Mouse (Mus musculus) MEL (cell line): ENCODE results near the gene Esrra. TPM values are rescaled to one million over a fixed set of nuclear protein-coding genes. Genes with fewer than 3 reads are reported as not detected.

Experiments used
- DNase-seq: peaks from one replicate; pipeline ENCODE4 v3.0.0; 2011; ENCODE audit warnings: low read depth, low spot score
- H3K27ac ChIP-seq: 2 replicates; pipeline ENCODE4 v1.5.1; 2012; ENCODE audit warnings: low read depth, mild to moderate bottlenecking, control low read depth, low read length, moderate library complexity; ENCODE audit not compliant: control insufficient read depth
- H3K27me3 ChIP-seq, 2 experiments: fragments of 150-350 bp in 1 of 2; sonication (generic) in 1 of 2; 2 replicates each; pipeline ENCODE4 v1.6.1; 2012; ENCODE audit warnings: low read length in 2 of 2, mild to moderate bottlenecking in 2 of 2, improper control_type of control experiment in 1 of 2, moderate library complexity in 1 of 2; ENCODE audit not compliant: insufficient read depth in 2 of 2, control insufficient read depth in 1 of 2
- H3K36me3 ChIP-seq, 2 experiments: 2 replicates each; pipeline ENCODE4 v1.6.1; 2012 to 2014; ENCODE audit warnings: low read length in 2 of 2, improper control_type of control experiment in 1 of 2, inconsistent platforms in 1 of 2, mild to moderate bottlenecking in 1 of 2; ENCODE audit not compliant: insufficient read depth in 2 of 2, control insufficient read depth in 1 of 2
- H3K4me1 ChIP-seq, 2 experiments: fragments of 150-350 bp in 1 of 2; sonication (generic) in 1 of 2; 2 replicates each; pipeline ENCODE4 v1.6.1; 2012; ENCODE audit warnings: low read length in 2 of 2, improper control_type of control experiment in 1 of 2, mild to moderate bottlenecking in 1 of 2; ENCODE audit not compliant: insufficient read depth in 2 of 2, control insufficient read depth in 1 of 2
- H3K4me3 ChIP-seq, 2 experiments: fragments of 150-350 bp in 1 of 2; sonication (generic) in 1 of 2; 2 replicates each; pipeline ENCODE4 v1.5.1; 2012; ENCODE audit warnings: low read depth in 2 of 2, low read length in 2 of 2, mild to moderate bottlenecking in 2 of 2, moderate library complexity in 2 of 2, control low read depth in 1 of 2, improper control_type of control experiment in 1 of 2; ENCODE audit not compliant: control insufficient read depth in 1 of 2, insufficient read depth in 1 of 2
- H3K79me2 ChIP-seq: 2 replicates; pipeline ENCODE4 v1.6.1; 2012; ENCODE audit warnings: mild to moderate bottlenecking, low read length, moderate library complexity; ENCODE audit not compliant: control insufficient read depth, poor library complexity, insufficient read depth
- H3K9ac ChIP-seq: 2 replicates; pipeline ENCODE4 v1.6.1; 2012; ENCODE audit warnings: low read depth, mild to moderate bottlenecking, control low read depth, low read length, moderate library complexity; ENCODE audit not compliant: control insufficient read depth, poor library complexity, severe bottlenecking
- H3K9me3 ChIP-seq: fragments of 150-350 bp; sonication (generic); replicated peaks from 2 replicates; pipeline ENCODE4 v1.6.1; 2012; ENCODE audit warnings: mild to moderate bottlenecking, low read length, improper control_type of control experiment, moderate library complexity; ENCODE audit not compliant: insufficient read depth
- BHLHE40 ChIP-seq: IDR thresholded peaks from 2 replicates; pipeline ENCODE4 v1.6.1; 2012; ENCODE audit warnings: low read depth, mild to moderate bottlenecking, inconsistent platforms, low read length, improper control_type of control experiment, borderline replicate concordance
- CHD2 ChIP-seq: IDR thresholded peaks from 2 replicates; pipeline ENCODE4 v1.6.1; 2011; ENCODE audit warnings: low read length, improper control_type of control experiment
- ELF1 ChIP-seq: IDR thresholded peaks from 2 replicates; pipeline ENCODE4 v1.6.1; 2014; ENCODE audit warnings: low read depth, mild to moderate bottlenecking, inconsistent platforms, low read length, improper control_type of control experiment, moderate library complexity
- ETS1 ChIP-seq: IDR thresholded peaks from 2 replicates; pipeline ENCODE4 v1.6.1; 2012; ENCODE audit warnings: low read depth, mild to moderate bottlenecking, inconsistent platforms, low read length, improper control_type of control experiment, moderate library complexity
- GATA1 ChIP-seq: IDR thresholded peaks from 2 replicates; pipeline ENCODE4 v1.6.1; 2011; ENCODE audit warnings: low read depth, low read length, improper control_type of control experiment
- HCFC1 ChIP-seq: IDR thresholded peaks from 2 replicates; pipeline ENCODE4 v1.6.1; 2012; ENCODE audit warnings: low read depth, mild to moderate bottlenecking, inconsistent platforms, low read length, improper control_type of control experiment, moderate library complexity
- KAT2A ChIP-seq: conservative IDR thresholded peaks from 2 replicates; pipeline ENCODE4 v1.6.1; 2012; ENCODE audit warnings: low read depth, low read length, improper control_type of control experiment, inconsistent platforms
- MAFK ChIP-seq: IDR thresholded peaks from 2 replicates; pipeline ENCODE4 v1.6.1; 2011; ENCODE audit warnings: low read depth, mild to moderate bottlenecking, low read length, improper control_type of control experiment, borderline replicate concordance
- MAZ ChIP-seq: IDR thresholded peaks from 2 replicates; pipeline ENCODE4 v1.6.1; 2012; ENCODE audit warnings: low read depth, mild to moderate bottlenecking, inconsistent platforms, low read length, improper control_type of control experiment
- MXI1 ChIP-seq: IDR thresholded peaks from 2 replicates; pipeline ENCODE4 v1.6.1; 2011; ENCODE audit warnings: mild to moderate bottlenecking, low read depth, low read length, improper control_type of control experiment
- MYB ChIP-seq: IDR thresholded peaks from 2 replicates; pipeline ENCODE4 v1.6.1; 2011; ENCODE audit warnings: mild to moderate bottlenecking, low read depth, low read length, improper control_type of control experiment
- MYC ChIP-seq: IDR thresholded peaks from 2 replicates; pipeline ENCODE4 v1.6.1; 2011; ENCODE audit warnings: low read depth, mild to moderate bottlenecking, low read length, improper control_type of control experiment, moderate library complexity
- NELFE ChIP-seq: IDR thresholded peaks from 2 replicates; pipeline ENCODE4 v1.6.1; 2011; ENCODE audit warnings: low read depth, low read length, improper control_type of control experiment
- NRF1 ChIP-seq: IDR thresholded peaks from 2 replicates; pipeline ENCODE4 v1.6.1; 2014; ENCODE audit warnings: low read depth, mild to moderate bottlenecking, inconsistent platforms, low read length, improper control_type of control experiment, moderate library complexity; ENCODE audit not compliant: poor library complexity, insufficient read depth, severe bottlenecking
- POLR2A ChIP-seq, 2 experiments: IDR thresholded peaks; 2 replicates each; pipeline ENCODE4 v1.6.1; 2011 to 2012; ENCODE audit warnings: low read length in 2 of 2, mild to moderate bottlenecking in 2 of 2, control low read depth in 1 of 2, improper control_type of control experiment in 1 of 2, low read depth in 1 of 2, moderate library complexity in 1 of 2; ENCODE audit not compliant: control insufficient read depth in 1 of 2, insufficient read depth in 1 of 2, poor library complexity in 1 of 2
- POLR2AphosphoS2 ChIP-seq: IDR thresholded peaks from 2 replicates; pipeline ENCODE4 v1.6.1; 2011; ENCODE audit warnings: low read length, improper control_type of control experiment
- POLR2AphosphoS5 ChIP-seq: IDR thresholded peaks from 2 replicates; pipeline ENCODE4 v1.6.1; 2012; ENCODE audit warnings: low read depth, borderline replicate concordance, mild to moderate bottlenecking, inconsistent platforms, low read length, moderate library complexity, mixed read lengths
- SIN3A ChIP-seq: IDR thresholded peaks from 2 replicates; pipeline ENCODE4 v1.6.1; 2012; ENCODE audit warnings: low read length, improper control_type of control experiment, inconsistent platforms
- TBP ChIP-seq: IDR thresholded peaks from 2 replicates; pipeline ENCODE4 v1.8.0; 2011; ENCODE audit warnings: low read depth, low read length, improper control_type of control experiment
- TCF12 ChIP-seq: IDR thresholded peaks from 2 replicates; pipeline ENCODE4 v1.6.1; 2014; ENCODE audit warnings: low read depth, mild to moderate bottlenecking, inconsistent platforms, low read length, improper control_type of control experiment, moderate library complexity
- UBTF ChIP-seq: IDR thresholded peaks from 2 replicates; pipeline ENCODE4 v1.6.1; 2012; ENCODE audit warnings: low read depth, mild to moderate bottlenecking, inconsistent platforms, low read length, improper control_type of control experiment, moderate library complexity, borderline replicate concordance; ENCODE audit not compliant: insufficient read depth
- ZNF384 ChIP-seq: IDR thresholded peaks from 2 replicates; pipeline ENCODE4 v1.6.1; 2012; ENCODE audit warnings: low read depth, mild to moderate bottlenecking, inconsistent platforms, low read length, improper control_type of control experiment
- polyA plus RNA-seq, 2 experiments: library from polyadenylated mRNA; stranded (reverse) in 1 of 2; unstranded in 1 of 2; fragments of >175 nt in 1 of 2; fragments of >200 nt in 1 of 2; gene quantifications; 2 replicates each; pipeline versions ENCODE4 v1.2.1 to v1.2.4; 2012; ENCODE audit warnings: low replicate concordance in 2 of 2, low read depth in 1 of 2; ENCODE audit not compliant: insufficient read length in 2 of 2, insufficient read depth in 1 of 2, missing spikeins in 1 of 2
- total RNA-seq: library from RNA; depleted of rRNA; stranded (reverse); fragments of 300-350 nt; gene quantifications from 2 replicates; pipeline ENCODE4 v1.2.3, GENCODE M21; 2012

The Esrra gene
- total and polyA plus RNA-seq, 3 experiments, result 32.5 to 40.9 TPM; not detected in 1

DNA sequence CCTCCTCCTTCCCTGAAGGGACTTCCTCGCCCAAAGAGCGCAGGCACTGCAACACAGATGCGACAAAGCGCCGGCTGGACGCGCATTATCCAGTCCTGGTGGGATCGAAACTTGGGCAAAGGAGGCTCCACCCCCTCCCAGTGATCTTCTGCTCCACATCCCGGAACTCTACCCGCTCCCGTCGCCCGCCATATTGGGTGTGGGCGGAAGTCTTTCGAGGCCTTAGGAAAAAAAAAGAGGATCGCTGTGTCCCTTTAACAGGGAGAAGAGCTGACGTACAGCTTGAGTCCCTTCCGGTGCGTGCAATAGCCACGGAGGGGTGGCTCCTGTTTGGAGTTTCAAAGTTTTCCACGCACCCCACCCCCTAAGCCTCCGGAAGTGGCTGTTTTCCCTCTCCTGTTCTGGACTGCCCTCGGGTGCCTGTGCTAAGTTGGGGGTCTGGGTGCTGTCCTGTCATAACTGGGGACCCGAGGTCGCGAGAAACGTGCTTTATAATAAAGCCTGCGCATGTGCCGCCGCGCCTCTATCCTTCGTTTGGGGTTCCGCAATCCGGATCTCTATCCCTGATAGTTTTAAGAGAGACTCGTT lies 29.9 kb upstream of the Esrra start:
- TF ChIP-seq UBTF (no peak), ZNF384 (peak; percentile 98), NELFE (peak; percentile 52; the same call in 1 of the 2 replicates), GATA1 (0 out of 2 replicates have a peak, but pooled peaks have one; percentile 11), KAT2A (peak; percentile 69; the same call in 1 of the 2 replicates), HCFC1 (peak; percentile 95), MXI1 (peak; percentile 85), POLR2A (IDR thresholded peaks at IDR 0.05; ENCODE audit: control insufficient read depth in 1 of 2, insufficient read depth in 1 of 2, low read depth in 1 of 2, low read length in 2 of 2, poor library complexity in 1 of 2) (peak; percentile 36 to 73; a peak in 2 of 4 replicates), MAFK (no peak), TCF12 (peak; percentile 58; the same call in 1 of the 2 replicates), TBP (peak; percentile 70; the same call in 1 of the 2 replicates), POLR2AphosphoS5 (no peak), MAZ (peak; percentile 72; the same call in 1 of the 2 replicates), SIN3A (peak; percentile 97), ETS1 (peak; percentile 48; the same call in 1 of the 2 replicates), BHLHE40 (no peak), MYC (peak; percentile 67), CHD2 (no peak), NRF1 (peak; percentile 76), ELF1 (peak; percentile 100), MYB (no peak), POLR2AphosphoS2 (peak; percentile 85; the same call in 1 of the 2 replicates)
- Histone ChIP-seq H3K27me3 (no peaks in the 10 kb centered on the region), H3K79me2 (peaks cover 1% of the 10 kb centered on the region; the same call in 1 of the 2 replicates), H3K4me3 (peak overlapping the region; percentile 61 to 72), H3K27ac (peak overlapping the region; percentile 91), H3K9ac (peak overlapping the region; percentile 82), H3K9me3 (no peaks in the 10 kb centered on the region), H3K36me3 (peaks cover 0 to 6% of the 10 kb centered on the region in 2 experiments; a peak in 1 of 4 replicates), H3K4me1 (0 out of 4 replicates have a peak, but pooled peaks cover 0 to 6% of the 10 kb centered on the region in 2 experiments)
- peak; percentile 95 for DNase-seq
